Mouse (Mus musculus) testis, postnatal 10 days (tissue): ENCODE measurements around the gene Plin4.

Source experiments
- DNase-seq: peaks from one replicate; pipeline ENCODE4 v3.0.0; 2021; ENCODE audit warnings: low spot score

Gene Plin4

GRCm38 (mm10) chr17:56109219-56110051 is at the start of gene Plin4:
Gene Plin4 (minus strand): TSS chr17:56109803.
- no peak for DNase-seq

DNA sequence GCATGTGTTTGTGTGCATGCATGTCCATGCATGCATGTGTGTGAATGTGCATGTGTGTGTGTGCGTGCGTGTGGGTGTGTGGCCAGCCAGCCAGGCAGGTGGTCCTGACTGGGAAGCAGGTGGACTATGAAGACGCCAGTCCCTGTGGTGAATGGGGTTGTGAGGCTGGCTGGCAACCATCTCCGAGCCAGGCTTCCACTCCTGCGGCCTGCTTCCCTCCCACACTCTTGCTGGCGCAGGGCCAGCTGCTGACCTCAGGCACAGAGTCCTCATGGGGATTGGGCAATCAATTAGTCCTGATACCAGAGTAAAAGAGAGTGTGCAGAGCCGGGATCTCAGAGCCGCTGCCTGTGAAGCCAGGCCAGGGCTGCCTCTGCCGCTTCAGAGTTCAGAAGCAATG is 44.0 kb upstream of the Plin4 start:
- peak; percentile 86 for DNase-seq

- DNase-seq = no peak
Measured at GRCm38 (mm10) chr17:56149897-56150296, 40.3 kb upstream of the Plin4 start.

GRCm38 (mm10) chr17:56148790-56149618 is 39.4 kb upstream of the Plin4 start:
- no peak for DNase-seq

- DNase-seq = no peak
Measured at GRCm38 (mm10) chr17:56148280-56148679, 38.7 kb upstream of the Plin4 start.

DNA sequence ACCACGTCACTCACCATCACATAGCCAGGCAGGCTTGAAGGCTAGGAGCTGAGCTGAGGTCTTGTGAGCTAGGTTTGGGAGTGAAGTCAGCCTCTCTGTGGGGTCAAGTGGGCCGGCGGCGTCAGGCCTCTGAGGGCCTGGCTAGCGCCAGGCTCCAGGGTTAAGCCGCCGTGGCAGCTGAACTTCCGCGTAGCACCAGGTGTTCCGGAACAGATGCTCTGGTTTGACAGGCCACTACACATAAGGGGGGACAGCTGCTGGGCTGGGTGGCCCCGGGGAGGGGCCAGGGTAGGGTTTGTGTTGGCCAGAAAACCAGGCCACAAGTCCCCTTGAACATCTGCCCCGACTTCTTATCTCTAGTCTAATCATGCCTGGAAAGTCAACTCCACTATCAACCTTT is 37.8 kb upstream of the Plin4 start:
- no peak for DNase-seq

DNA sequence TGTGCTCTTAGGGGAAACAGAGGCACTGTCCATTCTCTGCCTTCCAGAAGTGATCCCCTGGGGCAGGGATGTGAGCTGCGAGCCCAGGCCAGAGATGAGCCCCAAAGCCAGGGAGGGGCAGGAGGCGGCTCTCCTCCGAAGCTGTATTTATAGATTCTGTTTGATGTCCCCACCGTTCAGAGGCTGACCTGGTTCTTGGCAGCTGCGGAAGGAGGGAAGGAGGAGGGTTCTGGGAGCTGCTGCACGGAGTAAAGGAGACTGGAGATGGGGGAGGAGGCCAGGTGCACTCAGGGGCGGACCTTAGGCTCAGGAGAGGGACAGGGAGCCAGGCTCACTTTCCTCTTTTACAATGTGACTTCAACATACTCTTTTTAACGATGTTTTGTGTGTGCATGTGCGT is 36.5 kb upstream of the Plin4 start:
- no peak for DNase-seq

DNA sequence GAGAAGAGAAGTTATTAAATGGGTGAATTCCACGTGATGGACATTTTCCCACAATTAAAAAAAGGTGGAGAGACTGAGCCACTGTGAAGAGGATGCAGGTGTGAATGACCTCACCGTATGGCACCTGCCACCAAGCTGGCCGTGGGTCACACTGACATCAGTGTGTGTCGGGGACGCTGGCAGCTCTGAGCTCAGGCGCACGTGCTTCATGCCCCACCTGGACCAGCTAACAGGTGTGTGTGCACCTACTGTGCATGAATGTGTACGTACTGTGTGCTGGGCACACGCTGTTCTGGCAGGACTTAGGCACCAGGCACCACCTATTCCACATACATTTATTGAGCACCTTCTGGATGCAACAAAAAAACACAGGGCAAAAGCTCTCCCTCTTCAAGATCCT is 34.9 kb upstream of the Plin4 start:
- no peak for DNase-seq

- DNase-seq = peak; percentile 70
Measured at GRCm38 (mm10) chr17:56141702-56142605, 32.4 kb upstream of the Plin4 start.

- peak; percentile 84 for DNase-seq
Measured at GRCm38 (mm10) chr17:56139858-56140595, 30.4 kb upstream of the Plin4 start, which contains the start of gene Sema6b. Gene Sema6b (minus strand): TSS chr17:56140343.

DNA sequence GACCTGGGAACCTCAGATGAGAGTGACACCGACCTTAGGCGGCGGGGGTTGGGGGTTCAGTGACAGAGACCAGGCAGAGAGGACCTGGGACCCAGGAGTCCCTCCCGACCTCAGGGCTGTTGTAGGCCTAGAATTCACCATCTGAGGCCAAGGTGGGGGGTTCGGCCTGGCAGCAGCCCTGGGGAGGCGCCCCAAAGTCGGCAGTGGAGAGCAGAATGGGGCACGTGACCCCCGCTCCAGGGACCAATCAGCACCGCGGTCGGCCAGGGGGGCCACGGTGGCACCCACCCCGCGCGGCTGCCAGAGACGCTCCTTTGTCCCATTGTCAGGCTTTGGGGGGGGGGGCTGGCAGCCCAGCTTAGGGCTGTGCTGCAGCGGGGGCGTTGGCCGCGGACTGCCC is 29.8 kb upstream of the Plin4 start:
- no peak for DNase-seq

DNA sequence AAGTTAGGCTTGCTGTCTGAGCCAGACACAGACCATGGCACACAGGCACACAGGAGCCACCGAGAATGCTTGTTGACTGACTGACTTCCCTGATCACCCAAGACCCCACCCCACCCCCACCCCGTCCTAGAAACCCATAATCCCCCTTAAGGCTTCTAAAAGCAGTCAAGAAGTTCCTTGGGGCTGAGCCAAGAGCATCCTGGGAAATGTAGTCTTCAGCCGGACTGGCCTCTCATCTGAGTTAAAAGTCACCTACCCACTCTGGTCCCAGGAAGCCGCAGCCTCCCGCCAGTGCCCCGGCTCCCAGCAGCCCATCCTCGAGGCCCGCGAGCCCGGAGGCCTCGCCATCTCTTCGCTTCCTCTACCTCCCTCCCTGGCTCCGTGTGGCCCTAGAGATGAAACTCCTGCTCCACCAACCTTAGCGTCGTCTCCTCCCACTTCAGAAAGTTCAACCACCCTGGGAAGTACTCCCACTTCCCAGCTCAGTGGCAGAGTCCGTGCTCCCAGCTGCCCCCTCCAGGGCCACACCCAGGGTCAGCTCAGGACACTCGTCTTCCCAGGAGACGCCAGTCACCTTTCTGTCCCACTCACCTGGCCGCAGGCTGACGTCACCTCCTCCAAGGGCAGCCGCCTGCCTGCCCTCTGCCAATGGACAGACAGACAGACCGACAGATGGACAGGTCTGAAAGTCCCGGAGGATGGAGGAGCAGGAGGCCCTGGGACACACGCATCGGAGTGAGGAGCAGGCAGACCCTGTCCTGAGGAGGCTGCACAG is 28.4 kb upstream of the Plin4 start:
- no peak for DNase-seq

- no peak for DNase-seq
Measured at GRCm38 (mm10) chr17:56136558-56136957, 27.0 kb upstream of the Plin4 start.

DNA sequence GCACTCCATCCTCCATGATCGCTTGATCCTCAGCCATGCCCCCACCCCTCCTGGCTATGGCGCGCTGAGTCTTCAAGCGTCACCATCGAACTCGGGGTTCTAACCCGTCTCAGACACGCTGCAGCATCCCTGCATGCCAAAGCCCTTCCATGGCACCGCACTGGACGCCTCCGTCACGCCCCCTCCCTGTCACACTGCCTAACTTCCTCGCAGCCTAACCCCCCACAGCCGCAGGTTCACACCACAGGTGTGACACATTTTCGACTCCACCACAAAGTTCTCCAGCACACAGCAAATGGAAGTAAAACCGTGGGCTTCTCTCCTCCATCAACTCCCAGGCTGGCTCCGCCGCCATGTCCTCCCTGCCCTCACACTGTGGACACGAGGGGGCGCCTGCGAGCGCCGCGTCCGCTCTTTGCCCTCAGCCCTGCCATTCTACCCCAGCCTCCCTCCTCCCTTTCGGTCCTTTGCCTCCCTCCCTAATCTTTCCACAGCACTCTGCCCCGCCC is 24.9 kb upstream of the Plin4 start:
- peak; percentile 87 for DNase-seq

GRCm38 (mm10) chr17:56133457-56134363 is 24.1 kb upstream of the Plin4 start:
- peak; percentile 68 for DNase-seq

DNA sequence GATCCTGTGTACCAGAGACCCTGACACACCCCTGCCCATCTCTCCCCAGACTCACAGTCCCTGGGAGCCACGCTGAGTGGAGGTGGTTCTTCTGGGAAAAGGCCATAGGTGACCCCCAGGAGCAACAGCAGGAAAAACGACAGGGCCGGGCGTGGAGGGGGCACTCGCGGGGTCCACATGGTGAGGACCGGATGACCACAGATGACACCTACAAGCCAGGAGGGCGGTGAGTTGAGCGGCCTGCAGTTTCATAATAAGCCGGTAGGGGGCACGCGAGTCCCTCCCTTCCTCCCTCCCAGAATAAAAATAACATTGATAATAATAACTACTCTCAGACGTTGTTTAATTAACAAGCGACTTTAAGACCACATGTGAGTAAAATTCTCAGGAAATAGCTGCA is 23.1 kb upstream of the Plin4 start:
- peak; percentile 85 for DNase-seq

DNA sequence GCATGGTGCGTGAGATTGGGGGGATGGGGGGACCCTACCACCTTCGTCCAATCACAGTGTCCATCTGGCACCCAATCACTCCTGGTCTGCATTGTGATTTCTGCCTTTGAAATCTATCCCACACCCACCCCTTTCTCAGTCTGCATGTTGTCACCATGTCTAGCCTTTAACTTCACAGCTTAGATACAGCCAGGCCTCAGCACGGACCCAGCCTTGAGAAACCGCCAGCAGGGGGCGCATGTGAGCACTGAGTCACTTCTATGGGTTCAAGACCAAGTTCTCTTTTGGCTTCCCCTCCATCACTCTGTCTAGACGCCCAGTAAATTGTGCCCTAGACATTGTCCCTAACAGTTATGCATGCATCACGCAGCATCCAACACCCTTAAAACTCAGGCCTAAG is 22.2 kb upstream of the Plin4 start:
- peak; percentile 90 for DNase-seq

GRCm38 (mm10) chr17:56131136-56131535 is 21.5 kb upstream of the Plin4 start:
- no peak for DNase-seq

GRCm38 (mm10) chr17:56128246-56128645 is 18.6 kb upstream of the Plin4 start:
- no peak for DNase-seq
